Mouse (Mus musculus): ENCODE results near the gene Tmco1. TPM values are rescaled to one million over a fixed set of nuclear protein-coding genes. Genes with fewer than 3 reads are reported as not detected.

Tmco1 gene
- polyA plus RNA-seq, 1 experiment: 11.9 TPM

DNA sequence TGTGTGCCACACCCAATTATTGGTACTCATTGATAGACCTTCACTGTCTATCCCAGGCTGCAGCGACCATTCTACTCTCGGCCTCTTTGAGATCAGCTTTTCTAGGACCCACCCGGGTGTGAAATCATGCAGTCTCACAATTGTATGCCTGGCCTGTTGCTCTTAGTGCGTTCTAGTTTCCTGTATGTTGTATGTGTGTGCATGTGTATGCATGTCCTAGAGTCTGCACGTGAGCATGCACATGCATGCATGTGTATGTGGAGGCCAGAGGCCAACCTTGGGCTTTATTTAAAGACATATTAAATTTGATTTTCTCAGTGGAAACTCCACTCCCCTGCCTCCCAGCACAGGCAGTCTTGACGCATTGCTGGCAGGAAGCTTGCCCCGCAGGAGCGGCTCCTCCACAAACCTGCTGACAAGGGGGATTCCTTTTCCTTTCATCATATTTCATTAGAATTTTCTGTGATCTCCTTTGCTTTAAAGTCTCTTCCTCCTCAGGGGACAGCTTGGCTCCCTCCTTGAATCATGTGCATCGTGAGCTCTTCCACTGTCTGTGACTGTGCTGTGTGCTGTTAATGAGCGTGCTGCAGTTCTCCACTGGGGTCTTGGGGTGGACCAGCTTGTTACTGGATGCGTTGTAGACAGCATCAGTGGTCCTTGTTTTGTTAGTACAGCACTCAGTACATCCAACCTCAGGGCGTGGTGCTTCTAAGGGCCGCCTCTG, 12.3 kb upstream of the Tmco1 start:
- TF ChIP-seq GATA1 (IDR thresholded peaks at IDR 0.05; ENCODE audit: low read length): no peak

DNA sequence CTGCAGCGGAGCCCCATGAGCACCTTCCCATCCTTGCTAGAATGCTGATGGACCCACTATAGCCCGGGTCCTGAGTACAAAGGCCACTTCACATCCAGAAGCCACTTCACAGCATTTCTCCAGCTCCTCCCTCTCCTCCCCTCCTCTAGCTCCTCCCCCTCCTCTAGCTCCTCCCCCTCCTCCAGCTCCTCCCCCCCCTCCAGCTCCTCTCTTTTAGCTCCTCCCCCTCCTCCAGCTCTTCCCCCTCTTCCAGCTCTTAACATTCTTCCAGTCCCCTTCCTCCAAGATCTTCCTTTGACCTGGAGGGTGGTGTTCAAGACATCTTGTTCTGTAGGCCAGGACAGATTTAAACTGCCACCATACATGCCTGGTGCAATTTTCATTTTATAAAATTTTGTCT, 8.1 kb upstream of the Tmco1 start:
- TF ChIP-seq GATA1 (IDR thresholded peaks at IDR 0.05; ENCODE audit: low read length): no peak

DNA sequence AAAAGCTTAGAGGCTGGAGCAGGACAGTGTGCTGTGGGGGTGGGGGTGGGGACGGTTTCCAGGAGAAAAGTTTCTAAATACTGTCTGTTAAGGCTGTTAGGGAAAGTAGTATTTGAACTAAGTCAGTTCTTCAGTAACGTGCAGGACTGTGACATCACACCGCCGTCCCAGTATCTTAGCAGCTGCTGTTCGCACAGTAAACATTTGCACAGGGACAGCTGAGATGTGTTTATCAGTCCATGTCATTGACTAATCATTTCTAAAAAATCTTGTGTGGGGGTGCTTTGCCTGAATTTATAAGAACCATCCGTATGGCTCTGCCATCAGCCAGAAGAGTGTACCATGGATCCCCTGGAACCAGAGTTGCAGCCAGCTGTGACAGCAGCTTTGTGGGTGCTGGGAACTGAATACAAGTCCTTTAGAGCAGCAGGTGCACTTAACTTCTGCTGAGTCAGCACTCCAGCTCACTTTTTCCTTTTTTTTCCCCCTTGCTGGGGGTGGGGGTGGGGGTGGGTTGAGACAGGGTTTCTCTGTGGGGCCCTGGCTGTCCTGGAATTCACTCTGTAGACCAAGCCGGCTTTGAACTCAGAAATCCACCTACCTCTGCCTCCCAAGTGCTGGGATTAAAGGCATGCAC, 2.6 kb upstream of the Tmco1 start:
- no peak for TF ChIP-seq GATA1 (IDR thresholded peaks at IDR 0.05; ENCODE audit: low read length)

DNA sequence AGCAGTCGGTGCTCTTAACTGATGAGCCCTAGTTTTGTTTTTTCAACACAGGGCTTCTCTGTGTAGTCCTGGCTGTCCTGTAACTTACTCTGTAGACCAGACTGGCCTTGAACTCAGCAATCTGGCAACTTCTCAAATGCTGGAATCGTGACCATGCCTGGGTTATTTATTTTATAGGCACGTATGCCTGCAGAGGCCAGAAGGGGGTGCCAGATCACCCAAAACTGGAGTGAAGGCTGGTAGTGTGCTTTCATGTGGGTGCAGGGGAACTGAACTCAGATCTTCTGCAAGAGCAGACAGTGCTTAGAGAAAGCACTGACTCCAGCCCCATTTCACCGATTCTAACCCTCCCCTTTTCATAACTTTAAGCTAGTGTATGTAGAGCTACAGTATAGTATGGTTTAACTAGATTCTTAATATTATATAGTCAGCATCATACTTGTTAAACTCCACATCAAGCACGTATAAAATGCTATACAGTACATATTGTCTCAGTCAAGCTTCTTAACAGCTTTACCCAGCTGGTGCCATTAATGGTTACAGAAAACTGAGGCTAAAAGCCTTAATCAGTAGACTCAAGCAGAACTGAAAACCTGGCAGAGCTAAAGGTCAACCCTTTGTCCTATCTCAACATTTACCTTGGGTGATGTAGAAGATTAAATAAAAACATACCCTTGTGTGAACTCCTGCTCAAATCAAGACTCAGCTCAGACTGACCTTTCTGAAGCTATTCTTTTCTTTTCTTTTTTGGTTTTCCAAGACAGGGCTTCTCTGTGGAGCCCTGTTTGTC, 1.5 kb upstream of the Tmco1 start:
- no peak for TF ChIP-seq GATA1 (IDR thresholded peaks at IDR 0.05; ENCODE audit: low read length)

DNA sequence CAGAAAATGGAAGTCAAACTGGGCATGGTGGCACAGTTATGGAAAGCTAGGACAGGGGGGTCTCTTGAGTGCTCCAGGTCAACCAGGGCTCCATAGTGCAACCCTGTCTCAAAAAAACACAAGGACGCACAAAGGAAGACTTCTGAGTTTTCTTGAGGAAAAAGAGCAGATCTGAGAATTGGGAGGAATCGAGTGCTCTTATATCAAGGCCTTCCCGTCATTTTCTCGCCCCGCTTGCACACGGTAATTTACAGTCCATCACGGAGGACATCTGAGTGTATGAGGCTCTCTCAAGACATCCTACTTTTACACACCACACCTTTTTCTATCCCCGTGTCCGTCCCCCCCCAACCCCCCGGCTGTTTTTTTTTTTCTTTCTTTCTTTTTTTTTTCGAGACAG, 504 bp upstream of the Tmco1 start:
- TF ChIP-seq GATA1 (IDR thresholded peaks at IDR 0.05; ENCODE audit: low read length): no peak

DNA sequence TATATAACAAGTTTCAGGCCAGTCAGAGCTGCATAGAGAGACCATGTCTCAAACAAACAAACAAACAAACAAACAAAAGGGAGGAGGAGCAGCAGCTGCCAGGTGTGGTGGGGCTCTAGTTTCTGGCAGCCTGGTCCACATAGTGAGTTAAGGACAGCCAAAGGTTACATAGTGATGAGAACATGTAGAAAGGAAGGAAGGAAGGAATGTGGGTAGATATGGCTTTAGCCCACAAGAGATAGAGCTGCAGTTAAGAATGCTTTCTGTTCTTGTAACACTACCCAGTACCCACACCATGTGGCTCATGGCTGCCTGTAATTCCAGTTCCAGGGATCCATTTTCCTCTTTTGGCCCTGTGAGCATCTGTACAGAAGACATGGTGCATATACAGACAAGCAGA, 4.2 kb downstream of the Tmco1 start:
- TF ChIP-seq GATA1 (IDR thresholded peaks at IDR 0.05; ENCODE audit: low read length): no peak

DNA sequence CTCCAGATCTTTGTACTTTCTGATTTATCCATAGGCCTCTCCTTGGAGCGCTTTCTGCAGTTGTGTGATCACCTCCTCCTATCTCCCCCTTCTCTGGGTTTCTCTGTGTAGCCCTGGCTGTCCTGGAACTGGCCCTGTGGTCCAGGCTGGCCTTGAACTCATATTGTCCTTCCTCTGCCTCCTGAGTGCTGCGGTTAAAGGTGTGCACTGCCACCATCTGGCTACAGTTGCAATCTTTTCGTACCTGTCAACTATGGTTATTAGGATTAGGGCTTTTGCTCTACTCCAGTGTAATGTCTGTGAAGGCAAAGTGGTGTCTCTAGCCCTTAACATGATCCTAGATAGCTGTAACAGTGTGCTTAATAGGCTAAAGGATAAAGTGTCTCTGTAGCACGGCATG, 5.0 kb downstream of the Tmco1 start:
- no peak for TF ChIP-seq GATA1 (IDR thresholded peaks at IDR 0.05; ENCODE audit: low read length)

DNA sequence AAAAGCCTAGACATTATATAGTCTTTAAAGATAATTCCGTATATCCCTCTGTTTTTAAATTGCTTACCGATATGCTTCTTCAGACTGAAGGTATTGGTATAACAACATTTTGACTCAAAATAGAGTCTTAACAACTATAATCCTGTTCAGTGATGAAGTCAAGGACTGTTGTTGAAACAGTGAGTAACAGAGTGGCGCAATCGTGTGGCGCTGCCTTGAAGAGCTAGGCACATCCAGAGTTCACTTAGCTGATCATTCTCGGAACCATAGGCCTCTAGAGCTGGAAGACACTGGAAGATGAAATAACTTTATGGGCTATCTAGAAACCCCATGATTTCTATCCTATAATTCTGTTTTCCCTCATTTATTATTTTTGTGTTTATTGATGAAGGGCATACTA, 13.5 kb downstream of the Tmco1 start:
- no peak for TF ChIP-seq GATA1 (IDR thresholded peaks at IDR 0.05; ENCODE audit: low read length)

DNA sequence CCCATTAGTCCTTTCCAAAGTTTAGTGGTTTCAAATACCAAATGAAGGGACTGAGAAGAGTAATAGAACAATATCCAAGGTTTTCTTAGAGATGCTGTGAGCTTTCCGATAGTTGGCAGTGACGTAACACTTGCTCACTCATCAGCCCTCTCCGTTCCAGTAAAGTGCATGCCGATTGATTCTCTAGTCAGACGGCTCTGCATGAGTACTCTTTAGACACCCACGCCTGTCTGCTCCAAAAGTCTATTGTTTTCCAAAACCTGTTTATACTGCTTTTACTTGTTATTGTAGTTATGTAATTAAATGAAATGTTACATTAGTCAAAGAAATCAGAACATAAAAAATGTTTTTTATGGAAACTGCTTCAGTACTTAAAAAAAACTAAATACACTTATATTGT, 20.6 kb downstream of the Tmco1 start:
- no peak for TF ChIP-seq GATA1 (IDR thresholded peaks at IDR 0.05; ENCODE audit: low read length)

DNA sequence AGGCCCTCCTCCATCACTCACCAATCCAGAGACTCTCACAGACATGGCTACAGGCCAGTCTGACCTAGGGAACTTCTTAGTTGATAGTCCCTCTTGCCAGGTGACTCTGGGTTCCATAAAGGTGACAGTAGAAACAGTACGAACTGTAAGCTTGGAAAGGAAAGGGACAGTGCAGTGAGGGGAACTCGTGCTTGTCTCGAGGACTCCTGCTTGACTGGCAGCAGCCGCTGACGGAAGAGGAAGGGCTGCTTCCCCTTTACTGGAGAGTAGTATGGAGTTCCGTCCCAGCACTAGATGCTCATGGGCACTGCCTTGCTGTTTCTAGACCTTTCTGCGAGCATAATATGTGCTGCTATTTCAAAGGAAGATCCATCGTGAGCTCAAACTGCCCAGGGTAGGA, 22.9 kb downstream of the Tmco1 start:
- TF ChIP-seq GATA1 (IDR thresholded peaks at IDR 0.05; ENCODE audit: low read length): no peak

DNA sequence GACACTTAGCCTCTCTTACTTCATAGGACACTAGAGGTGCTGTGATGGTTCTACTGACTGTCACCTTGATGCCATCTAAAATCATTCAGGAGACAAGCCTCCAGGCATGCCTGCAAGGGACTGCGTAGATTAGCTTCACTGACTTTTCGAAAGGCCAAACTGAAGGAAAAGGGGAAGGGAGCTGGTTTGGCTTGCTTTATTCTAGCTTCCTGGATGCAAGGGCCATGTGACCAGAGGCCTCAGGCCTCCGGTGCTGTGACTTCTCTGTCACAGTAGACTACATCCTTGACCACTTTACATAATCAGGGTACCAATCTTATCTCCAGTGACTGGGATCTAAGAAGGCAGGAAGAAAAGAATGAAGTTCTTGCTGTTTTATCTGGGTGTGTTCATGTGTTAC, 28.2 kb downstream of the Tmco1 start:
- TF ChIP-seq GATA1 (IDR thresholded peaks at IDR 0.05; ENCODE audit: low read length): no peak

DNA sequence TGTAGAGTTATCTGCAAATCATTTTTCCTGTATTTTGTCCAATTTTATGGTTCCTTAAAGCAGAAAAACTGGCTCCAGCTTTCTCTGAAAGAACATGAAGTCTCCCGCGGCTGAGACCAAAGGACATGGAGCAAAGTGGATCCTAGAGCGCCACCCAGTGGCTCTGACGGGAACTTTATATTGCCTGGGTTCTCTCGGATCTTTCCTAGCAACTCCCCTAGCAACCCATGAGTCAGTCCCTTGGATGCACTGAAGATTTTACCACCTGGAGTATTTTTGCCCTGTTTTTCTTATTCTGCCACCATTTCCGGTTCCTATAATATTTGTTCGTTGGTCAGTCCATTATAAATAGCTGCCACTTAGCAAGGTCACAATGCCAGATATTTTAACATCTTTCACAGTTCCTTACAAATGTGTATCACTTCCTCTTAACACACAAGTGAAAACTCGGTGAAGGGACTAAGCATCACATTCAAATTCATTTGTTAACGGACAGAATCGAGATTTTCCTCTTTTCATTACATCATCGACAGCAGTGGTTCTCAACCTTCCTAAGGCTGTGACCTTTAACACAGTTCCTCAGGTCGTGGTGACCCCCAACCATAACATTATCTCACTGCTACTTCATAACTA, 29.4 kb downstream of the Tmco1 start:
- TF ChIP-seq GATA1 (IDR thresholded peaks at IDR 0.05; ENCODE audit: low read length): no peak

DNA sequence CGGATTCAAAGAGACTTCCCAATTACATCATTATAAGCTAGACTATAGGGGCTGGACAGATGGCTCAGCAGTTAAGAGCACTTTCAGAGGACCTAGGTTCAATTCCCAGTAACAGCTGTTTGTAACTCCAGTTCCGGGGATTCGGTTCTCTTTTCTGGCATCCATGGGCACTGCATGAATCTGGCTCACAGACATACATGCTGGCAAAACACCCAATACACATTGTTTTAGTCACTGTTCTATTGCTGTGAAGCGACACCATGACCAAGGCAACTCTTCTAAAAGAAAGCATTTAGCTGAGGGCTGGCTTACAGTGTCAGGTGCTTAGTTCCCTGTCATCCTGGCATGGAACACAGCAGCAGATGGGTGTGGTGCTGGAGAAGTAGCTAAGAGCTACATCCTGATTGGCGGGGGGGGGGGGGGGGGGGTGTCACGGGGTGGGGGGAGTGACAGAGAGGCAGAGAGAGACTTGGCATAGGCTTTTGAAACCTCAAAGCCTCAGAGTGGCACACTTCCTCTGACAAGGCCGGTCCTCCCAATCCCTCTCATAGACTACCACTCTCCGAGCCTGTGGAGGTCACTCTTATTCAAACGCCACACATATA, 31.1 kb downstream of the Tmco1 start:
- no peak for TF ChIP-seq GATA1 (IDR thresholded peaks at IDR 0.05; ENCODE audit: low read length)

DNA sequence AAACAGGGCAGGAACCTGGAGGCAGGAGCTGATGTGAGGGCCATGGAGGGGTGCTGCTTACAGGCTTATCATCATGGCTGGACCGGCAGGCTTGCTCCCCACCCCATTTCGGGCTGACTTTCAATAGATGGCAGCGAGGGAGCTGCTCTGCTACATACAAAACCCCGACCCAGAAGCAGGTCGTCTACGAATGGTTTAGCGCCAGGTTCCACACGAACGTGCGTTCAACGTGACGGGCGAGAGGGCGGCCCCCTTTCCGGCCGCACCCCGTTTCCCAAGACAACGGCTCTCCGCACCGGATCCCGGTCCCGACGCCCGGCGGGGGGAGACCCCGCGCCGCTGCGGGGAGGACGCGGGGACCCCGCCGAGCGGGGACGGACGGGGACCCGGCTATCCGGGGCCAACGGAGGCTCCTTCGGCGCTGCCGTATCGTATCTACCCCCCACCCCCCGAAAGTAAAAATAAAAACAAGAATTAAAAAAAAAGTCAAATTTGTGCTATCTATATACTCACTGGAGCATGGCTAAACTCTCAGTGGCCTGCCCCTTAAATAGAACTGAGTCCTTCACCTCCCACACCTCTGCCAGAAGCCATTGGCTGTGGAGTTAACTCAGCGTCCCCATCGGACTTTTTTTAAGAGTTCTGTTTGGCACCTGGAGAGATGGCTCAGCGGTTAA, 32.1 kb downstream of the Tmco1 start:
- no peak for TF ChIP-seq GATA1 (IDR thresholded peaks at IDR 0.05; ENCODE audit: low read length)

DNA sequence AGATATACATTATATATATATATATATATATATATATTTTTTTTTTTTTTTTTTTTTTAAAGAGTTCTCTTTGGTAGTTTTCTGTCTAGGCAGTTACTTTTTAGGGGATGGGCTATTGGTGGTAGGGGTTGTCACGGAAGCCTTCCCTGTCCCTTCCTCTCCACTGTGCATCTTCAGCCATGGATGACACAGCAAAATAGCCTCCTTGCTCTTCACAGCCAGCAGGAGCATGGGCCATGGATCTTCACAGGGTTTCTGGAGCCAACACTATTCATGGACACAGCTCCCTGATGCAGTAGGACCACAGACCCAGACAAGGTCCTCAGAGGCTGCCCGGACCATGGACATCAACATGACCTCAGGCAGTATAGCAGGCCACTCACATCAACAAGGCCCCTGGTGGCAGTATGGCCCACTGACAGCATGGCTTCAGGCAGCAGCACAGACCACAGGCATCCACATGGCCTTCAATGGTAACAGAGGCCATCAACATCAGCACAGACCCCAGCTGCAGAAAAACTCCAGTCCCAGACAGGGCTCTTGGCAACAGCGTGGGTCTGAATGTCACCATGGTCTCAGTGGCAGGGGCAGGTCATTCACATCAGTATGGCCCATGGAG, 32.8 kb downstream of the Tmco1 start:
- TF ChIP-seq GATA1 (IDR thresholded peaks at IDR 0.05; ENCODE audit: low read length): no peak
